Mouse (Mus musculus): ENCODE measurements around the gene Usp18. TPM values are rescaled to one million over a fixed set of nuclear protein-coding genes. Genes with fewer than 3 reads are reported as not detected.

Gene Usp18
- polyA plus RNA-seq, 1 experiment from 2014 or later = 0.84 TPM

- H3K27me3 ChIP-seq = no peaks in the 10 kb centered on the region
- ATAC-seq = no peak
- H3K9ac ChIP-seq = no peak overlapping the region
- H3K36me3 ChIP-seq (ENCODE audit: poor library complexity, severe bottlenecking) = no peaks in the 10 kb centered on the region
- WGBS = 93% methylated on average over 11 of the region's 11 CpGs
- no peaks in the 10 kb centered on the region; the same call in 1 of the 2 replicates for H3K9me3 ChIP-seq (replicated peaks)
- no peaks in the 10 kb centered on the region for H3K4me1 ChIP-seq
- no peak overlapping the region for H3K4me3 ChIP-seq
- no peak overlapping the region for H3K4me2 ChIP-seq
- H3K27ac ChIP-seq = no peak overlapping the region
Observed at GRCm38 (mm10) chr6:121262496-121262895, 16.8 kb downstream of the Usp18 start.

- Histone ChIP-seq H3K27ac (no peak overlapping the region), H3K4me3 (no peak overlapping the region), H3K36me3 (ENCODE audit: poor library complexity, severe bottlenecking) (no peaks in the 10 kb centered on the region), H3K9me3 (replicated peaks) (no peaks in the 10 kb centered on the region), H3K4me1 (no peaks in the 10 kb centered on the region), H3K9ac (no peak overlapping the region), H3K27me3 (no peaks in the 10 kb centered on the region), H3K4me2 (no peak overlapping the region)
- 81% methylated on average over 6 of the region's 6 CpGs for WGBS
- no peak for ATAC-seq
Observed at GRCm38 (mm10) chr6:121270156-121270555, 24.4 kb downstream of the Usp18 start.

- ATAC-seq = peak; percentile 50; the same call in 1 of the 2 replicates
Observed at GRCm38 (mm10) chr6:121271707-121272074, 26.0 kb downstream of the Usp18 start.

GRCm38 (mm10) chr6:121272075-121272800 is 26.5 kb downstream of the Usp18 start:
- Histone ChIP-seq H3K9me3 (replicated peaks) (no peaks in the 10 kb centered on the region), H3K9ac (no peak overlapping the region), H3K27me3 (no peaks in the 10 kb centered on the region), H3K27ac (peak overlapping the region; percentile 69), H3K36me3 (ENCODE audit: poor library complexity, severe bottlenecking) (no peaks in the 10 kb centered on the region), H3K4me1 (no peaks in the 10 kb centered on the region), H3K4me2 (peak overlapping the region; percentile 67), H3K4me3 (peak overlapping the region; percentile 39)
- peak; percentile 91 for ATAC-seq
- 15% methylated on average over 17 of the region's 17 CpGs for WGBS

More at GRCm38 (mm10) chr6:121271707-121272074, 26.0 kb downstream of the Usp18 start:
- Histone ChIP-seq H3K4me2 (peak overlapping the region; percentile 67; the same call in 1 of the 2 replicates), H3K4me1 (no peaks in the 10 kb centered on the region), H3K9ac (no peak overlapping the region), H3K27ac (no peak overlapping the region), H3K4me3 (no peak overlapping the region), H3K36me3 (ENCODE audit: poor library complexity, severe bottlenecking) (no peaks in the 10 kb centered on the region), H3K27me3 (no peaks in the 10 kb centered on the region), H3K9me3 (replicated peaks) (no peaks in the 10 kb centered on the region)
- WGBS = 12% methylated on average over 4 of the region's 4 CpGs

GRCm38 (mm10) chr6:121274356-121274755 is 28.6 kb downstream of the Usp18 start:
- Histone ChIP-seq H3K4me1 (no peaks in the 10 kb centered on the region), H3K9me3 (replicated peaks) (no peaks in the 10 kb centered on the region), H3K4me3 (no peak overlapping the region), H3K4me2 (no peak overlapping the region), H3K9ac (no peak overlapping the region), H3K27me3 (no peaks in the 10 kb centered on the region), H3K36me3 (ENCODE audit: poor library complexity, severe bottlenecking) (no peaks in the 10 kb centered on the region), H3K27ac (no peak overlapping the region)
- 79% methylated on average over 3 of the region's 3 CpGs for WGBS
- no peak for ATAC-seq

- Histone ChIP-seq H3K27ac (no peak overlapping the region), H3K4me2 (no peak overlapping the region), H3K36me3 (ENCODE audit: poor library complexity, severe bottlenecking) (no peaks in the 10 kb centered on the region), H3K27me3 (no peaks in the 10 kb centered on the region), H3K4me1 (no peaks in the 10 kb centered on the region), H3K9me3 (replicated peaks) (no peaks in the 10 kb centered on the region), H3K4me3 (no peak overlapping the region), H3K9ac (no peak overlapping the region)
- 91% methylated on average over 5 of the region's 5 CpGs for WGBS
- no peak for ATAC-seq
Observed at GRCm38 (mm10) chr6:121284132-121284531, 38.4 kb downstream of the Usp18 start.

- H3K27ac ChIP-seq = no peak overlapping the region
- WGBS = 52% methylated on average over 7 of the region's 7 CpGs
Observed at GRCm38 (mm10) chr6:121299317-121299716, 53.6 kb downstream of the Usp18 start.

GRCm38 (mm10) chr6:121299954-121300353 is 54.2 kb downstream of the Usp18 start, which contains the start of gene Slc6a13:
TSS of gene Slc6a13 (plus strand) at chr6:121300227.
- H3K27me3 ChIP-seq = no peaks in the 10 kb centered on the region
- H3K9me3 ChIP-seq (replicated peaks) = no peaks in the 10 kb centered on the region
- peaks cover 6% of the 10 kb centered on the region; the same call in 1 of the 2 replicates for H3K4me1 ChIP-seq
- peak within 1 kb of the TSS; percentile 15; the same call in 1 of the 2 replicates for H3K4me2 ChIP-seq
- no peak for ATAC-seq
- WGBS = 5% methylated on average over 10 of the region's 11 CpGs
- H3K4me3 ChIP-seq = no peak within 1 kb of the TSS
- H3K36me3 ChIP-seq (ENCODE audit: poor library complexity, severe bottlenecking) = no peaks in the 10 kb centered on the region
- no peak within 1 kb of the TSS for H3K27ac ChIP-seq
- H3K9ac ChIP-seq = no peak within 1 kb of the TSS

More at GRCm38 (mm10) chr6:121299317-121299716, 53.6 kb downstream of the Usp18 start:
- H3K36me3 ChIP-seq (ENCODE audit: poor library complexity, severe bottlenecking) = no peaks in the 10 kb centered on the region
- H3K4me1 ChIP-seq = peaks cover 6% of the 10 kb centered on the region; the same call in 1 of the 2 replicates
- no peak overlapping the region for H3K4me3 ChIP-seq
- H3K9ac ChIP-seq = no peak overlapping the region
- H3K27me3 ChIP-seq = no peaks in the 10 kb centered on the region
- no peak for ATAC-seq
- no peaks in the 10 kb centered on the region for H3K9me3 ChIP-seq (replicated peaks)
- H3K4me2 ChIP-seq = no peak overlapping the region

- Histone ChIP-seq H3K4me2 (no peak overlapping the region), H3K27ac (no peak overlapping the region), H3K9ac (no peak overlapping the region), H3K36me3 (ENCODE audit: poor library complexity, severe bottlenecking) (no peaks in the 10 kb centered on the region), H3K4me1 (peaks cover 6% of the 10 kb centered on the region; the same call in 1 of the 2 replicates), H3K27me3 (no peaks in the 10 kb centered on the region), H3K4me3 (no peak overlapping the region), H3K9me3 (replicated peaks) (no peaks in the 10 kb centered on the region)
- no peak for ATAC-seq
- WGBS = 70% methylated on average over 9 of the region's 9 CpGs
Observed at GRCm38 (mm10) chr6:121300504-121300903, 54.8 kb downstream of the Usp18 start.

GRCm38 (mm10) chr6:121303466-121304220 is 57.9 kb downstream of the Usp18 start:
- WGBS = 68% methylated on average over 10 of the region's 10 CpGs
- no peak overlapping the region for H3K9ac ChIP-seq
- H3K36me3 ChIP-seq (ENCODE audit: poor library complexity, severe bottlenecking) = no peaks in the 10 kb centered on the region
- no peak overlapping the region for H3K4me2 ChIP-seq
- ATAC-seq = no peak
- H3K4me1 ChIP-seq = peaks cover 6% of the 10 kb centered on the region; the same call in 1 of the 2 replicates
- no peaks in the 10 kb centered on the region for H3K27me3 ChIP-seq
- no peaks in the 10 kb centered on the region for H3K9me3 ChIP-seq (replicated peaks)
- H3K27ac ChIP-seq = no peak overlapping the region
- H3K4me3 ChIP-seq = no peak overlapping the region

GRCm38 (mm10) chr6:121304630-121305029 is 58.9 kb downstream of the Usp18 start:
- Histone ChIP-seq H3K4me3 (no peak overlapping the region), H3K9me3 (replicated peaks) (no peaks in the 10 kb centered on the region), H3K4me1 (peaks cover 6% of the 10 kb centered on the region; the same call in 1 of the 2 replicates), H3K9ac (no peak overlapping the region), H3K36me3 (ENCODE audit: poor library complexity, severe bottlenecking) (no peaks in the 10 kb centered on the region), H3K27ac (no peak overlapping the region), H3K4me2 (no peak overlapping the region), H3K27me3 (no peaks in the 10 kb centered on the region)
- WGBS = 81% methylated on average over 9 of the region's 9 CpGs
- no peak for ATAC-seq

- Histone ChIP-seq H3K9ac (no peak overlapping the region), H3K4me1 (no peaks in the 10 kb centered on the region), H3K27me3 (no peaks in the 10 kb centered on the region), H3K27ac (no peak overlapping the region), H3K4me3 (no peak overlapping the region), H3K36me3 (ENCODE audit: poor library complexity, severe bottlenecking) (no peaks in the 10 kb centered on the region), H3K9me3 (replicated peaks) (no peaks in the 10 kb centered on the region), H3K4me2 (no peak overlapping the region)
- no peak for ATAC-seq
- WGBS = 96% methylated on average over 3 of the region's 3 CpGs
Observed at GRCm38 (mm10) chr6:121305571-121305970, 59.9 kb downstream of the Usp18 start.
